Mouse (Mus musculus) heart, postnatal 0 days (tissue): ENCODE data around the gene Trim2.

Experiments used
- CTCF ChIP-seq: IDR thresholded peaks from 2 replicates; pipeline ENCODE4 v1.5.1; 2016; ENCODE audit warnings: antibody characterized with exemption, control low read depth, low read depth
- EP300 ChIP-seq: IDR thresholded peaks from 2 replicates; pipeline ENCODE4 v1.6.1; 2016; ENCODE audit warnings: antibody characterized with exemption, low read depth

DNA sequence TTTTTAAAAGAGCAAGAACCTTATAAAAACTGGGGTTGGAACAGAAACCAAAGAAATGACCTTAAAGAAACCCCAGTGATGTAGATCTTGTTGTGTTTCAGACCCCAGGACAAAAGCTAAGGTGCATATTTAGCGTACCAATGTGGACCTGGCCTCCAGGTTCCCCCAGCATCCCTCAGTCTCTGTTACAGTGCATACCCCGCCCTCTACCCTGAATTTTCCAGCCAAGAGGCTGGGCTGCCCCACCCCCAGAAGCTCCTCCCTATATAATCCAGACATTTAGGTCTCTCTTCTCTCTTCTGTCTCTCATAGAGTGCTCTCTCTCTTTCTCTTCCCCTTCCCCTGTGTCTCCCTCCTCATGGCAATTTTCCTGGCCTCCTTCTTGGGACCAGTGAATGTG lies 126.4 kb downstream of the Trim2 start:
- TF ChIP-seq CTCF (no peak), EP300 (no peak)
